ENCODE assay signal across 25 mouse cellular contexts in the genomic region with DNA sequence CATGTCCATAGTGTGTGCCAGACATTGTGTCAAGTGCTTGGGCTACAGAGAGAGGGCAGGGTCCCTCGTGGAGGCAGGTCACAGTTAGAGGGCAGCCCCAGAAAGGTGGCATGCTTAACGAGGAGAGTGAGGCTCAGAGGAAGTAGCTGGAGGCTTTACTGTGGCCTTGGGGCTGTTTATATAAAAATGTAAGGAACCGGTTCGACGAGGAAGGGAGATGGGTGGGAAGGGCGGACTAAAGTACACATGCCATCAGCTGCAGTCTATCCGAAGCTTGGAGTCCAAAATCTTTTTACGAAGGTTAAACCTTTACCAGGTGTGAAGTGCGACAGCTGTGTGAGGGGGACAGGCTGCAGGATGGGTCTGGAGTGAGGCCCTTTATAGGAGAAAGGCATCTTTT.
A peak's percentile ranks its signal among the peaks of the same experiment; 100 is the strongest.
DNase-seq lines count a peak whose midpoint lies in the region; ATAC-seq and TF ChIP-seq lines count a peak whose summit lies in the region.
"Had no signal": no experiment of that assay in that cellular context is flagged by ENCODE, and none has a peak within 500 bp of the region (broad histone marks: within the 10 kb centered on the region; RNA-seq: fewer than 3 reads in every experiment).

No protein-coding gene starts in this region.

- TF ChIP-seq POLR2A in cerebellum, adult 2 months (IDR thresholded peaks at IDR 0.05; ENCODE audit: borderline replicate concordance, insufficient read depth, low read length), result no peak

- DNase-seq in layer of hippocampus, adult 2 months (ENCODE audit: low spot score in 2 of 2), result no peak
- no peak for DNase-seq in layer of hippocampus, adult 18-20 months (ENCODE audit: low spot score in 2 of 2)
- DNase-seq in urinary bladder, postnatal 14 days (ENCODE audit: low spot score), result peak; percentile 53
- no peak for DNase-seq in urinary bladder, postnatal 10 days (ENCODE audit: low spot score)
- peak; percentile 88 for DNase-seq in large intestine, adult 2 months (ENCODE audit: low read depth, low spot score)
- DNase-seq in cerebellum, adult 2 months, result no peak
- DNase-seq: adrenal gland, postnatal 36 days; cerebellum, adult 9-11 months; gastrocnemius, postnatal 25 days; heart, adult 2 months; heart, postnatal 36 days; kidney, postnatal 4 days; left cerebral cortex, postnatal 4 days; right cerebral cortex, adult 18-20 months; right cerebral cortex, postnatal 4 days; thymus, postnatal 14 days had no signal

- no peak for TF ChIP-seq CTCF in layer of hippocampus, adult 2 months (conservative IDR thresholded peaks at IDR 0.05)
- no peak for TF ChIP-seq CTCF in cerebellum, adult 2 months (IDR thresholded peaks at IDR 0.05; ENCODE audit: borderline replicate concordance, insufficient read depth, low read depth, low read length)

- 27% methylated on average over 9 of the region's 9 CpGs for WGBS in large intestine, adult 2 months
- 49% methylated on average over 9 of the region's 9 CpGs for WGBS in kidney, embryonic 16.5 days
- WGBS in cerebellum, adult 2 months, result 84% methylated on average over 9 of the region's 9 CpGs

- no peak overlapping the region for H3K9ac ChIP-seq in kidney, embryonic 16.5 days (replicated peaks; ENCODE audit: low read length)
- H3K9ac ChIP-seq: heart, embryonic 13.5 days; hindbrain, embryonic 14.5 days; midbrain, embryonic 12.5 days; neural tube, embryonic 15.5 days had no signal

- no peaks in the 10 kb centered on the region for H3K9me3 ChIP-seq in kidney, embryonic 16.5 days (ENCODE audit: low read length)
- H3K9me3 ChIP-seq: heart, embryonic 13.5 days; midbrain, embryonic 12.5 days; neural tube, embryonic 15.5 days had no signal

- ATAC-seq in kidney, embryonic 16.5 days (ENCODE audit: low FRiP score, low TSS enrichment), result no peak
- ATAC-seq in granulocyte monocyte progenitor cell, adult 5-6 weeks (replicated peaks; ENCODE audit: poor library complexity, severe bottlenecking), result no peak
- ATAC-seq: forebrain, embryonic 14.5 days; inflammation-experienced regulatory T-cells, adult 6 months; Patski had no signal

- H3K36me3 ChIP-seq in kidney, embryonic 16.5 days (ENCODE audit: insufficient read depth, low read length), result no peaks in the 10 kb centered on the region
- H3K36me3 ChIP-seq: heart, embryonic 13.5 days; midbrain, embryonic 12.5 days; neural tube, embryonic 15.5 days had no signal

- H3K4me2 ChIP-seq in kidney, embryonic 16.5 days (replicated peaks; ENCODE audit: low read depth, low read length), result no peak overlapping the region
- H3K4me2 ChIP-seq: heart, embryonic 13.5 days; hindbrain, embryonic 14.5 days; midbrain, embryonic 12.5 days; neural tube, embryonic 15.5 days had no signal

- H3K4me1 ChIP-seq in kidney, embryonic 16.5 days (ENCODE audit: insufficient read depth, low read length), result peaks cover 11% of the 10 kb centered on the region; the same call in 1 of the 2 replicates
- H3K4me1 ChIP-seq in cerebellum, adult 2 months (ENCODE audit: control insufficient read depth, insufficient read depth, low read length), result peaks cover 34% of the 10 kb centered on the region

- 0 out of 2 replicates have a peak overlapping the region, but pooled peaks have one; percentile 7 for H3K27ac ChIP-seq in layer of hippocampus, adult 2 months
- no peak overlapping the region for H3K27ac ChIP-seq in kidney, embryonic 16.5 days (ENCODE audit: low read length)
- H3K27ac ChIP-seq in cerebellum, adult 2 months (ENCODE audit: insufficient read depth, low read length), result no peak overlapping the region
- H3K27ac ChIP-seq: heart, adult 2 months; heart, embryonic 13.5 days; hindbrain, embryonic 14.5 days; midbrain, embryonic 12.5 days; neural tube, embryonic 15.5 days had no signal

- no peak overlapping the region for H3K4me3 ChIP-seq in layer of hippocampus, adult 2 months
- no peak overlapping the region for H3K4me3 ChIP-seq in kidney, embryonic 16.5 days (ENCODE audit: low read length)
- no peak overlapping the region for H3K4me3 ChIP-seq in cerebellum, adult 2 months (replicated peaks; ENCODE audit: insufficient read depth, low read depth, low read length)
- H3K4me3 ChIP-seq: heart, adult 2 months; heart, embryonic 13.5 days; midbrain, embryonic 12.5 days; neural tube, embryonic 15.5 days had no signal

- no peaks in the 10 kb centered on the region for H3K27me3 ChIP-seq in kidney, embryonic 16.5 days (ENCODE audit: insufficient read depth, low read length)
- no peaks in the 10 kb centered on the region for H3K27me3 ChIP-seq in cerebellum, adult 2 months (ENCODE audit: control insufficient read depth, insufficient read depth, low read length)
- H3K27me3 ChIP-seq: heart, embryonic 13.5 days; neural tube, embryonic 15.5 days; Patski had no signal

Comparison
In these comparisons a context has a peak if more than half of its experiments do, and no peak if none do; other contexts are left out.
1. DNase-seq: peak in urinary bladder, postnatal 14 days (single experiment) and large intestine, adult 2 months (single experiment); none in layer of hippocampus, adult 2 months (0 of 2), layer of hippocampus, adult 18-20 months (0 of 2), urinary bladder, postnatal 10 days (single experiment) and cerebellum, adult 2 months (0 of 2).